Mouse (Mus musculus) Muller cell, postnatal 12 days (primary cell): ENCODE data around the gene 6030468B19Rik.
"Not testable (repeated sequence)": the region's sequence is repeated elsewhere in the genome, so short reads cannot be mapped to it uniquely, and the experiment has no call there.

ENCODE experiments used
- DNase-seq: peaks from one replicate; pipeline ENCODE4 v3.0.0-alpha.2; 2015; ENCODE audit errors: inconsistent ontology term

Gene 6030468B19Rik

DNA sequence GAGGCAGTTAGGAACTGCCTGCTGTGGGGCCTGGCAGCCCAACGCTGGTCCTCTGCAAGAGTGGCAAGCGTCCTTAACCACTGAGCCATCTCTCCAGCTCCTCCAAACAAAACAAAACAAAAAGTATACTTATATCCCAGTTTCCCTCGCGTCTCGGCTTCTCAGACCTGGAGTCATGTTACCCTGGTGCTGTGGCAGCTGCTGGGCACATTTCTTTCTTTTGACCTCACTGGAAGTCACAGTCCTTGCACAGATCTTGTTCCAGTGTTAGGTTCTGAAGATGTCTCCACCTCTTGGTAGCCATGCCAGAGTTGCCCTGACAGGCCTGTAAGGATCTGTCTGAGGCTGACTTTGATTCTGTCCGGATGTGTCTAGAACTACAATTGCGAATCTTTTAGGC lies 4.2 kb downstream of the 6030468B19Rik start:
- DNase-seq, result no peak

DNA sequence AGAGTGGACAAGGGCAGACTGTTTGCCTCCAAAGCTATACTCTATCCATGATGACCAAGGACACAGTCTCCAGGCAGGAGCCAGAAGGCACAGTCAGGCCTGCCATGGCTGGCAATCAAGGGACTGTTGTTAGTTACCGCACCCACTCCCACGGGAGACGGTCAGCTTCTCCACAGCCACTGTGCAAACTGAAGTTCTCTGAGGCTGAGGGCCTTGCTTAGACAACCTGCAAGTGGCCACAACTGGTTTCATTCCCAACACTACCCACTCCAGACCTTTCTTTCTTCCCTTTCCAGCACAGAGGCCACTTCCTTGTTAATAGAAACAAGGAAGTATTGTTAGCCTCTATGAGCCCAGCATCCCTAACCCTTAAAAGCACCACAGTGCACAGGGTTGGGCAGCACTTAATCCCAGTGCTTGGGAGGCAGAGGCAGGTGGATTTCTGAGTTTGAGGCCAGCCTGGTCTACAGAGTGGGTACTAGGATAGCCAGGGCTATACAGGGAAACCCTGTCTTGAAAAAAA lies 5.8 kb downstream of the 6030468B19Rik start:
- no peak for DNase-seq

DNA sequence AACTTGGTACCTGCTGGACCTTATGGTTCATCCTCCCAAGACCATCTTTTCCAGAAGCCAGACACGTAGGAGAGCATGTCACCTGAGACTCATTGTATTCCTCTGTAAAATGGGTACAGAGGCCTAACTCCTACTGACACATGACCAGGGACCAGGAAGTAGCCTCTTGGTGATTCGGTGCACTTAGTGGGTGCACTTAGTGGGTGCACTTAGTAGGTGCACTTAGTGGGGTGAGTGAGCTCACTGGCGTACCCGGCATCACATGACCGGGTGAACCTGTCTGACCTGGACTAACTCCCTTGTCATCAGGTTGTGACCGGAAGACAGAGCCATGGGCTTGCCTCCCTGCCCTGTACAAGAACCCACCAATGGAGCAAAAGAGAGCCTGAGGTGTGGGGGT lies 9.3 kb downstream of the 6030468B19Rik start:
- DNase-seq, result no peak

DNA sequence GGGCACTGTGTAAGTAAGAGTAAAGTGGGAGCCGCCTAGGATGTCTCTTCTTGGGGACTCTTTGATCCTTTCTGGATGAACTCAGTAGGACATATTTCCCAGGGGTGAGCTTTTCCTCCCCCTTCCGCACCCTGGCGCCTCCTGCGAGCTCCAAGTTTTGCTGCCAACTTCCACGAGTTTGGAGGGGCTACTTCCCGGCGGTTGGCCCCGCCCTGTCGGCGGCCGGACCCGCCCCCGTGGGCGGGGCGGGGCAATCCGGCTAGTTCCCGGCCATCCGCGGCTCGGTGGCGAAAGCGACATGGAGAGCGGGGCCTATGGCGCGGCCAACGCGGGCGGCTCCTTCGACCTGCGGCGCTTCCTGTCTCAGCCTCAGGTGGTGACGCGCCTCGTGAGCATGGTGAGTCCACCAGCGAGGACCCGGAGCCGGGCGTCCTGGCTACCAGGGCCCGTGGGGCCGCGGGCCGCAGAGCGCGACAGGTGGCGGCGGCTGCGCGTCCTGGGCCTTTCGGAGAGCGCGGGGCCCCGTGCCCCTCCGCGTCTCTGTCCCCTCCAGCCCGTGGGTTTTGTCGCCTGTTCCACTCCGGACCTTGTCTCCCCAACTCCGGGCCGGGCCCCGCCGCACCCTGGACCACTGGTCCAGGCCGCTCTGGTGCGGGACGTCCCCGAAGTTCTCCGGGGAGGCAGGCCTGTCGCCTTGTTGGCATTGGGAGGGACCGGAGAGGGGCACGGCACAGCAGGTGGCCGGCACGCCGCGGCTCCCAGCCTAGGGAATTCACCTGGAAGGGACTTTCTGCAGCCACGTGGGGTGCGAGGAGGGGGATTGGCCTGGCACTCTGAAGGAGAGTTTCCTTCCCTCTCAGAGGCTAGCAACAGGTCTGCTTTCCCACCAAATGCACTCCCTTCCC lies 12.2 kb downstream of the 6030468B19Rik start, which contains the start of the genes Gm20708 and Syngr2:
Gm20708 (plus strand) TSS at position 262 of the 905 bp plus-strand sequence.
Syngr2 (plus strand) TSS at position 262 of the 905 bp plus-strand sequence.
- DNase-seq, result peak; percentile 87

DNA sequence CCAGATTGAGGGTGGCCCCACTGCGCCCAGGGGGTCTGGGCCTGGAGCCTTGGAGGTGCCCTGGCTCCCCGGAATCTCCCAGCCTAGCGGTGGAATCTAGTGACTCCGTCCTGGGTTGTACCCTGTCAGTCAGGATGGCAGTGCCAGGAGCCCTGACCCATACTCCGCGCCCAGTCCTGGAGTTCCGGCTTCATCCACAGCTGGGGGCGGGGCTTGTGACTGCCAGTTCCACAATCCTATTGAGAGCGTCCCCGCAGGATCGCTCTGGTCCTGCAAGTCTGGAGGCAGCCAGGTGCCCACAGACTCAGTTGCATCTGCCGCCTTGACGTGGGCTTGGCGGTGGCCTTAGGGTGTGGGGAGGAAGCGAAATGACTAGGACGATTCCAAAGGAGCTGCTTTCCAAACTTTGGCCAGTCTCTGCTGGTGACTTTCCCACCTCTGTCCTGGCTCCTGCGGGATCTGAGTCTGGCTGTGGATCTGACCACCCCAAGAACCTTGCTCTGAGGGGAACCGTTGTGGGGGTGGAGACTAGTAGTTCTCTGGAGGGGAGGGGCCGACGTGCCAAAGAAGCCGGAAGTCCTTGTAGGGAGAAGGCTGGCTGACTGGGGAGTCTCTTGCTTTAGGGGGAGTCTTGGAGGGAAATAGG lies 13.1 kb downstream of the 6030468B19Rik start:
- DNase-seq, result peak; percentile 93

DNA sequence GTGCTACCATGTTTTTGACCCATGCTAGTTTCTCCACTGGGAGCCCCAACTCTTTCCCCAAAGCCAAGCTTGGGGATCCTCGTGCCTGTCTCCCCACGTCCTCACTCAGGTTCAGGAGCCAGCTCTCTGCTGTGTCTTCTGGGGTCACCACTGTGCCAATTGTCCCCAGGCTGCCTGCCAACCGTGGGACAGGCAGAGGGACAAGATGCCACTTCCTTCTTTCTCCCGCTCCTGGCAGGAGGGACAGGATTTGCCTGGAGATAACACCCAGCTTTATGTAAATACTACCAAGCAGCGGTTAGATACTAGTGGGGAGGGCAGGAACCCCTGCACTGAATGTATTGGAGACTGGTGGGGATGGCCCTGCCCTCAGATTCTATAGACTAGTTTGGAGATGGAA lies 16.4 kb downstream of the 6030468B19Rik start:
- DNase-seq, result no peak

DNA sequence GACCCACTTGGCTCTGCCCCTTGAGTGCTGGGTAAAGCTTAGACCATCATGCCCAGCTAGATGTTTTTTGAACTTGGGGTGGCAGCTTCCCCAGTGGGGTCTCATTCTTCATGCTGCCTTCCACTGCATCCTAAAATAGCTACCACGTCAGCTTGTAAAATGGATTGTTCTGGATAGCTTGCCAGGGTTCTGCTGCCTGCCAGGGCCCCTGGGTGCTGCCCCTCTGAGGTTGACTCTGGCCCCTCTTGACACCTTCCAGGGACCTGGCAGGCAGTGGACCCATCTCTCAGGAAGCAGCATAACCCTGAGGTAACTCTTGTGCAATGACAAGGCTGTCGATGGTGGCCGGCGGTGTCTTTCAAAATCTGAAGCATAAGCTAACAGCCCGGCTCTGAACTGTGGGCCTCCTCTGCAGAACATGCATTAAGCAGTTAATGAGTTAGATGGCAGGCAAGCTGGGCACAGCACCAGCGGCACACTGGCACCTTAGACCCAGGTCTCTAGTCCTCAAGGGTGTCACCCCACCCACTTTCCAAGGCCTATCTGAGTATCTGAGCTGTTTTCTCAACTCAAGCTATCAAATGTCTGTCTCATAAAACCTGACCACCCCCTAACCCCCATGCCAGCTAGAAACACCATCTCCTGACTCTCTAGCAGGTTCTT lies 17.4 kb downstream of the 6030468B19Rik start:
- DNase-seq, result no peak

DNA sequence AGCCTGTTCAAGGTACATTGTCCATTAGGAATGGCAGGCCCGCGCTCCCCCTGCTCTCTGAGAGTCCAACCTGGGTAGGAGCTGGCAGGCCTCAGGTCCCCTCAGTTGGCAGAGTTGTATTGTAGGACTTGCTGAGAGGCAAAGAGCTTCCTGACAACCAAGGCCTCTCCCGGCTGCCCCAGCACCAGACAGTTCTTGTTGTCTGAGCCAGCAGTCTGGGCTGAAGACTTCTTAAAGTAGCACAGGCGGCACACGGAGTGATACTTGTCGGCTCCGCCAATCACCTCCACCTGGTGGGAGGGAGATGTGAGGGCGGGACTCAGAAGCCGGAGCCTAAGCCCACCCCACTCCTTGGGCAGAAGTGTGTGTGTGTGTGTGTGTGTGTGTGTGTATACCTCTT lies 18.4 kb downstream of the 6030468B19Rik start:
- not testable (repeated sequence) for DNase-seq

DNA sequence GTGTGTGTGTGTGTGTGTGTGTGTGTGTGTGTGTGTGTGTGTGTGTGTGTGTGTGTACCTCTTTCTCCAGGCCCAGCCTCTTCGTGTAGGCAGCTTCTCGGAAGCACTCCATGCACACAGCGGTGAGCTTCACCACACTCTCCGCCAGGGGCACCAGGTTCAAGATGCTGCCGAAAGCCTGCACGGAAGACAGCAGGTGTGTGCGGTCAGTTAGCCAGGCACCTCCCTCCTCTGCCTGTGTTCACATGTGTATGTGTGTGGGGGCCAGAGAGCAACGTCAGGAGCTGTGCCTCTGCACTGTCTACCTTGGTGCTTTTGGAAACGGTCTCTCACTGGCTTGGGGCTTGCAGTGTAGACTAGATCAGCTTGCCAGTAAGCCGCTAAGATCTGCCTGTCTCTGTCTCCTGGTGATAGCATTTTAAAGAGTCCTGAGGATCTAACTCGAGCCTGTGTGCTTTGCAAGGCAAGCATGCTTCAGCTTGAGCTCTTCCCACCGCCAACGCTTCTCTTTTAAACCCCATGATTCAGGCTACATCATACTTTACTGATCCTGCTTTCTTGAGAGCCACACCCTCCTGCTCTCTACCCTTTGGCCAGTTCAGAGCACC lies 19.0 kb downstream of the 6030468B19Rik start:
- DNase-seq, result no peak

DNA sequence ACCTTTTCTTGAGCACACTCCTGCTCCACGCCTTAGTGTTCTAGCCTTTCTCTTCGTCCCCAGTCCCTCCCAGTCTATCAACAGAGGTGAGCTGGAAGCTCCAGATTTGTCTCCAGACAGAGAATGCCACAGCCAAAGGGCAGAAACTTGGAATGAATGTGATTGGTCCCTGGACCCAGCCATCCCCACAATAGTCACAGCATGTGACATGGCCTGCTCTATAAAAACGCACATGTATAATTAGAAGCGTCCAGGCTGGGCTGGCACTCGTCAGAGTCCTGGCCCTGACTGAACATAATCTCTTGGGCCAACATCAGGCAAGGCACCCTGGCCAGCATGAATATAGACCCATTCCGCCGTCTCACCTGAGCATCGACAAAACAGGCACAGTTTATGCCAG lies 21.6 kb downstream of the 6030468B19Rik start:
- DNase-seq, result peak; percentile 29

DNA sequence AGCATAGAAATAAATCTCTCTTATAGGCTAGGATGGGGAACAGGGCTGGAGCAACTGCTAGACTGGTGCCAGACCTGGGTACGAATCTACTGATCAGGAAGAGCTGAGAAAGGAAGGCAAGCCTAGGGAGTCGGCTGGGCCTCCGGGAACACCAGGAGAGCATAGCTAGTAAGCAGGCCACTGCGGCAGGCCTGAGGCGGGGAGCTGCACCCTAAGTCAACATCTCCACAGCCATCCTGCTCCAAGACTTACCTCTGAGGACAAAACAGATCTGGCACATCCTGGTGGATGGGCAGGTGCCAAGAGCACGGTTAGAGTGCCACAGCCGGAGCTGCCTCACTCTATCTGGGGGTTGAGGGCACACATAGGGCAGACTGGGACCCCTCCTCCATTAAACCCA lies 22.7 kb downstream of the 6030468B19Rik start:
- no peak for DNase-seq

DNA sequence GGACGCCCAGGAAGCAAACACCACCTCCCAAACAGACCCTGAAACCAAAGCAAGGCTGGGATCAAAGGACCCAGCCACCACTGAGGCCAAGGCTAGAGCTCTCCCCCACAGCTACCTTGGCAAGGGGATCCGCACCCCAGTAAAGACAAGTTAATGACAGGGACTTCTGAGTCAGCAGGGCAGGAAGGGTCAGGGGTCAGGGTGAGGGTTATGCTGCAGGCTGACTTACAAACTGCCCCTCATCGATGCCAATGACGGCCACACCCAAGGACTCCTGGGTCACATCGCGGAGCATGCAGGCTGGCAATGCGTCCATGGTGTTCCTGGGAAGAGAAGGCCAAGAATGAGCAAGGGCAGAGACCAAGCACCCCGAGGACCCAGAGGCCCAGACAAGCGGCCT lies 24.4 kb downstream of the 6030468B19Rik start:
- DNase-seq, result no peak

DNA sequence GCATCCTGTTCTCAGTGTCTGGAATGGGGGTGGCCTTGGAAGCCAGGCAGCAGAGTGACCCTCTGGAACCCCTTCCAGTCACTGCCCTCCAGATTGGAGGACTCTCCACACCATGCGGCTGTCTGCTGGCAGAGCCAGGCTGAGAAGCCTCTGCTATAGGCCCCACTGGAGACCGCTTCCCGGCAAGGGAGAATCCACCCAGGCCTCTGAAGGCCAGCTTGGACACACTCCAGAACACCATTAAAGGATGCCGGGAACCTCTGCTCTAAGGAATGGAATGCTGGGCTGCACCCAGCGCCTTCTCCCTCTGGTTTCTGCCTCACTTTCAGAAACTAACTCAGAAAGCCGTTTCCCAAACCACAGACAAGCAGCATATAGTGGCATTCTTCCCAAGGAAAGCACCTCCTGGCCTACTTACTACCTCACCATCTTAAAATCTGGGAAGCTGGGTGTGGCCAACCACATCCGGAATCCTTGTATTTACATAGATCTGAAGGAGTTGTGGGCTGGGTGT lies 25.3 kb downstream of the 6030468B19Rik start:
- peak; percentile 70 for DNase-seq

DNA sequence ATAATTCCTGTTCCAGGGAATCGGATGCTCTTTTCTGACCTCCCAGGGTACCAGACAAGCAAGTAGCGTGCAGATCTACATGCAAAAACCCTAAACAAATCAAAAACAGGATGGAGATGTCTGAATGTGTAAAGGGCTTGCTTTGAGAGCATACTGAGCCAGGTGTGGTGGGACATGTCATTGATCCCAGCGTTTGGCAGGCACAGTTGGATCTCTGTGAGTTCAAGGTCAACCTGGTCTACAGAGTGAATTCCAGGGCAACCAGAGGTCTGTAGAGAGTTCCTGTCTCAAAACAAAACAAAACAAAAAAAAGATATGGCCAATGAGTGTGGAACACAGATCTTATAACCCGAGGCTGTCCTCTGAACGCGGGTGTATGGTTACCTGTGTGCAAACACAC lies 26.0 kb downstream of the 6030468B19Rik start:
- no peak for DNase-seq

DNA sequence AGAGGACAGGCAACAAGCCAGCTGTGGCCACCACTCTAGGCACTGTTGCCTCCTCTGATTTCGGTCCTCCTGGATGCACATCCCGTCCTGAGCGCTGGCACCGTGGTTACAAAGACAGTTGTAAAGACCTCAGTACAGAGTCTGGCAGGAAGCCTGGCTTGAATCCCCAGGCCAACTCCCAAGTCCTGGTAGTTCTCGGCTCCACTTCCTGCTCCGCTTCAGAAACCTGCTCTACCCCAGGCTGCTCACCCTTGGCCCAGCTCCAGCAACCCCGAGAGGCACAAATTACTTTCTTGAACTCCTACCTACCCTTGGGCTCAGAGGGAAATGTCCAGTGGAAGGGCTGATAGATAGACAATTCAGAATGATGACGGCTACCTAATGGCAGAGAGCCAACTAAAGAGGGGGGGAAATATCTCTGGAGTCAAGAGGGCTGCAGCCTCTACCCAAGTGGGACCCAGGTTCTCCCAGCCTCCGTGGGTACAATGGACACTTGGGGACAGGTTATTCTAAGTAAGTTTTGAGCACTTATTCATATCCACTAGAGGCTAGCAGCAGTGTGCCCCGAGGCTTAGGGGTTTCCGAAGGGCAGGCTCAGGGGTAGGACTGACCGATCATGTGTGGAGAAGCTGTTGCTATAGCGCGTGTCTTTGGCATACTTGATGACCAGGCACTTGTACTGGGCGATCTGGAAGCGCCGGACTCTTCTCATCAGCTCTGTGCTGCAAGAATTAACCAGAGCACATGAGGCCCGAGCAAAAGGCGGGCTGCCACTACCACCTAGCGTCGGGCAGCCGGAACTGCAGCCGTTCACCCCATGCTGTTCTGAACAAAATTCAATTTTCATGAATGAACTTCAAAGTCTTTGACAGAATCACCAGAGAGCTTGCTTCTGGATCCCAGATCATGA lies 26.9 kb downstream of the 6030468B19Rik start:
- DNase-seq, result peak; percentile 88

DNA sequence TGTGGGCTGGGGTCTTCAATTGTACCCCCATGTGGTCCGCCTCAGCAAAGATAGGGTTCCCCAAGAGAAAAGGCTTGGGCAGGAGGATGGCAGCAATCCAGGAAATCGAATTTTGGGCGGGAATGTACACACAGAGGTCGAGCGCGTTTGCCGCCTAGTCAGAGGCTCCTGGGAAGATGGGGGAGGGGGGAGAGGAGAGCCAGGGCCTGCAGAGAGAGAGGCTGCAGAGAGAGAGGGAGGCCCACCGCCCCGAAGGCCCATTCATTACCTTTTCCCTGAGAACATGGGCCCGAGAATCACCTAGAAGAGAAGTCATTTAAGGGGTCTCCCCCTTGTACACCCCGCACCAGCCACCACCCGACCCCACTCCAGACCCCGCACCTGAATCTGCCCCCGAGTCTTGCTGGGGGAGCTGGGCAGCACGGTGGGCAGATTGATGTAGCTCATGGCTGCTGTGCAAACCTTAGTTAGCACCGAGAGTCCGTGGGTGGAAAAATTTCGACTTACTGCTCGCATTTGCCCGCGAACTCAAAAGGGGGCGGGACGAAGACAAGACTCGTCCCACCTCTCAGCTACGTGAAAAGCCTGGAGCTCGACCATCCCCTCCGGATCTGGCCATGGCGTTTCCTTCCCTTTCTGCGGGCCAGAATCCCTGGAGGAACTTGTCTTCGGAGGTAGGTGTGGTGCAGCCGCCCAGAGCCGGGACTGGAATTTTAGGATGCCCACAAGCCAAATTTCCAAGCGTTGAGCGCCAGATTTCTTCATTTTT lies 28.1 kb downstream of the 6030468B19Rik start, which contains the start of the genes Afmid and Tk1:
Afmid (plus strand) TSS at position 592 of the 769 bp plus-strand sequence.
Tk1 (minus strand) TSS at position 760 of the 769 bp plus-strand sequence.
- peak; percentile 83 for DNase-seq

DNA sequence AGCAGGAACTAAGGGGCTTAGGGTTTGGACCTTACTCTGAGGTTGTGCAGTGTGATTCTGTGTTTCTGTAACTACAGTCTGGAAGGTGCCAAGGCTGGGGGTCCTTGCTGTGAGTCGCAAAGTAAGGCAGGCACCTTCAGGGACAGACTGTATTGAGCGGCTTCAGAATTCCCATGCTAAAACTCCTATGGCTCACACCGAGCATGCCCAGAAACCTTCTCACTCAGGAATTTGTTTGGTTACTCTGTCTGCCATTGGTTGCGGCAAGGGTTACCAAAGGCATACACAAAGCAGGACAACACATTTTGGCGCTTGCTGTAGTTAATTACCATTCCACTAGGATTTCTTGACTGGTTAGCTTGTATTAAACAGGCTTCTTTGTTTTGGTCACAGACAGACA lies 28.7 kb downstream of the 6030468B19Rik start:
- peak; percentile 75 for DNase-seq

DNA sequence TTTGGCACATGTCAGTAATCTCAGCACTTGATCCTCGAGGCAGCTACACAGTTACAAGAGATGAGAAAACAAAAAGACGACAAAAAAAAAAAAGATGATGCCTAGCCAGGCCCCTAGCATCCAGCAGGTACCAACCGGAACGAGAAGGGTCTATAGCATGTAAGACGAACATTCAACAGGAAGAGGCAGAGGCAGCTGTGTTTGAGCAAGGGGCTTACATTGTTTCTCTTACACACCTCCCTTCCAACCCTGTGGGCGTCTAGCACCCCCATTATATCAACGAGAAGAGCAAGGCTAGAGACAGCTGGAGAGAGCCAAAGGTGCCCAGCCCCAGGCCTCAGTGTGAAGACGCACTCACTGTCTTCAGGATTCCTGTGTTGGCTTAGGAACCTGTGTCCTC lies 29.5 kb downstream of the 6030468B19Rik start:
- DNase-seq, result no peak

DNA sequence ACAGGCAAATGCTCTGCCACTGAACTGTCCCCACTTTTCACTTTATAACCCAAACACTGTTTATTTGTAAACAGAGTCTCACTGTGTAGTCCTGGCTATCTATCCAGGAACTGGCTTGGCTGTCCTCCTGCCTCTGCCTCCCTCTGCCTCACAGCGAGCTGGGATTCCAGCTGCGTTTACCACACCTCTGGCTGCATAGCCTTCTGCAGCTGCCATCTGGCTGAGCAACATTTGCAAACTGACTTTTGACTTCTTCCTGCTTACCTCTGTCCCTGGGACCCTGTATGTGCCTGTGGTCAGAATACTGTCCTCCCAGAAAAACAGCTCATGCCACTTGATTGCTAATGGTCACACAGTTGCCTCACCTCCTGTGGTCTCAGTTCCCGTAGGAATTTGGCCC lies 29.9 kb downstream of the 6030468B19Rik start:
- no peak for DNase-seq
